Mouse (Mus musculus) embryonic facial prominence, embryonic 11.5 days (tissue): ENCODE results near the gene Gm28230. TPM values are rescaled to one million over a fixed set of nuclear protein-coding genes. Genes with fewer than 3 reads are reported as not detected.

ENCODE experiments used
- ATAC-seq: fragments of 200-750 bp; cut with Nextera tagmentation; replicated peaks from 2 replicates; pipeline ENCODE4 v1.8.0; 2017; ENCODE audit warnings: low read depth; ENCODE audit not compliant: insufficient number of reproducible peaks, low FRiP score, low TSS enrichment
- DNase-seq: peaks from one replicate; pipeline ENCODE4 v3.0.0-alpha.2; 2015; ENCODE audit warnings: low spot score
- H3K27ac ChIP-seq: fragments of 300-500 bp; sonication (generic); replicated peaks from 2 replicates; pipeline ENCODE4 v1.5.1; 2014; ENCODE audit warnings: mild to moderate bottlenecking, low read depth, low read length, control low read depth
- H3K27me3 ChIP-seq: fragments of 300-500 bp; sonication (generic); 2 replicates; pipeline ENCODE4 v1.6.1; 2014; ENCODE audit warnings: mild to moderate bottlenecking, low read length, moderate library complexity, mixed read lengths; ENCODE audit not compliant: control insufficient read depth, insufficient read depth
- H3K36me3 ChIP-seq: fragments of 300-500 bp; sonication (generic); replicated peaks from 2 replicates; pipeline ENCODE4 v1.6.1; 2014; ENCODE audit warnings: low read depth, mild to moderate bottlenecking, low read length, moderate library complexity, mixed read lengths; ENCODE audit not compliant: control insufficient read depth, insufficient read depth
- H3K4me1 ChIP-seq: fragments of 300-500 bp; sonication (generic); 2 replicates; pipeline ENCODE4 v1.6.1; 2014; ENCODE audit warnings: low read length, mixed read lengths; ENCODE audit not compliant: control insufficient read depth, insufficient read depth
- H3K4me2 ChIP-seq: fragments of 300-500 bp; sonication (generic); 2 replicates; pipeline ENCODE4 v1.6.1; 2014; ENCODE audit warnings: low read depth, mild to moderate bottlenecking, control low read depth, low read length, moderate library complexity
- H3K4me3 ChIP-seq: fragments of 300-500 bp; sonication (generic); 2 replicates; pipeline ENCODE4 v1.5.1; 2014; ENCODE audit warnings: low read depth, low read length, control low read depth
- H3K9ac ChIP-seq: fragments of 300-500 bp; sonication (generic); replicated peaks from 2 replicates; pipeline ENCODE4 v1.6.1; 2014; ENCODE audit warnings: mild to moderate bottlenecking, control low read depth, low read length
- H3K9me3 ChIP-seq: fragments of 300-500 bp; sonication (generic); replicated peaks from 2 replicates; pipeline ENCODE4 v1.6.1; 2016; ENCODE audit warnings: mild to moderate bottlenecking, low read length, inconsistent platforms, mixed read lengths; ENCODE audit not compliant: control insufficient read depth
- WGBS: fragments of 180-500 bp; shearing (Covaris S2); extraction: QIAGEN DNeasy Blood & Tissue Kit; methylation state at CpG from one replicate; pipeline ENCODE4 v1.1.7; 2014; 5-methylcytosine and 5-hydroxymethylcytosine counted together
- polyA plus RNA-seq: library from polyadenylated mRNA; unstranded; fragments of >200 nt; fragmentation: Nextera tagmentation; extraction: Ambion mirVana; gene quantifications from 2 replicates; pipeline ENCODE4 v1.2.1, GENCODE M21; 2014

Gm28230 gene
- polyA plus RNA-seq, 1 experiment from 2014 or later = not detected

- no peak for DNase-seq
- 3% methylated on average over 6 of the region's 6 CpGs for WGBS
- no peaks in the 10 kb centered on the region for H3K9me3 ChIP-seq
- no peak overlapping the region for H3K9ac ChIP-seq
- no peak overlapping the region for H3K4me3 ChIP-seq
- ATAC-seq = no peak
- H3K27me3 ChIP-seq = peaks cover 87% of the 10 kb centered on the region
- no peak overlapping the region for H3K27ac ChIP-seq
- H3K36me3 ChIP-seq = no peaks in the 10 kb centered on the region
- no peaks in the 10 kb centered on the region for H3K4me1 ChIP-seq
- no peak overlapping the region for H3K4me2 ChIP-seq
Measured at GRCm38 (mm10) chr2:74721882-74722281, 4.6 kb upstream of the Gm28230 start.

DNA sequence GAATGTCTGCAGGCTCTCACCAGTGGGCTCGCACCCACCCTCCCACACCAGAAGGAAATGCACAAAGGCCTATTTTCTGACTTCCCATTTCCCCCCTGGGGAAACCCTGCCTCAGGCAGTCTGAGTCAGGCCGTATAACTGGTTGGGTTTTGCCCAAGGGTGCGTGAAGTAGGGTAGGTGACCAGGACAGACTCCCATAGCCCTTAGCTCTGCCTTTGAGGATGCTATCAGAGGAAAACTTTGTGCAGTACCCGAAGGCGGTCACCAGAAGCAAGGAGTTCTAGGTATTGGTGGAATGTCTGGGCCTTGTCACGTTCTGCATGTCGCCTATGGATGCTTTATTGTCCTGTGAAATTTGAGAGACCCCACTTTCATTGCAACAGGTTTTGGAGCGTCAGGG lies 3.6 kb upstream of the Gm28230 start:
- Histone ChIP-seq H3K4me1 (no peaks in the 10 kb centered on the region; the same call in none of the 2 replicates), H3K4me2 (no peak overlapping the region), H3K9me3 (no peaks in the 10 kb centered on the region), H3K27ac (no peak overlapping the region), H3K9ac (no peak overlapping the region), H3K4me3 (no peak overlapping the region), H3K36me3 (no peaks in the 10 kb centered on the region), H3K27me3 (peaks cover 91% of the 10 kb centered on the region)
- no peak for ATAC-seq
- DNase-seq = no peak
- WGBS = 1% methylated on average over 8 of the region's 8 CpGs

GRCm38 (mm10) chr2:74724244-74725015 lies 2.1 kb upstream of the Gm28230 start:
- Histone ChIP-seq H3K9ac (no peak overlapping the region), H3K9me3 (no peaks in the 10 kb centered on the region), H3K4me1 (no peaks in the 10 kb centered on the region; the same call in none of the 2 replicates), H3K4me2 (no peak overlapping the region), H3K4me3 (no peak overlapping the region), H3K36me3 (no peaks in the 10 kb centered on the region), H3K27me3 (peaks cover 97% of the 10 kb centered on the region), H3K27ac (no peak overlapping the region)
- no peak for ATAC-seq
- no peak for DNase-seq
- WGBS = 8% methylated on average over 7 of the region's 7 CpGs

- 2% methylated on average over 17 of the region's 17 CpGs for WGBS
- H3K27ac ChIP-seq = no peak overlapping the region
- DNase-seq = no peak
- H3K9me3 ChIP-seq = no peaks in the 10 kb centered on the region
- no peak for ATAC-seq
- H3K4me1 ChIP-seq = no peaks in the 10 kb centered on the region; the same call in none of the 2 replicates
- no peak overlapping the region for H3K9ac ChIP-seq
- no peak overlapping the region for H3K4me3 ChIP-seq
- no peak overlapping the region for H3K4me2 ChIP-seq
- H3K36me3 ChIP-seq = no peaks in the 10 kb centered on the region
- H3K27me3 ChIP-seq = peaks cover 95% of the 10 kb centered on the region
Measured at GRCm38 (mm10) chr2:74725171-74725570, 1.4 kb upstream of the Gm28230 start.

DNA sequence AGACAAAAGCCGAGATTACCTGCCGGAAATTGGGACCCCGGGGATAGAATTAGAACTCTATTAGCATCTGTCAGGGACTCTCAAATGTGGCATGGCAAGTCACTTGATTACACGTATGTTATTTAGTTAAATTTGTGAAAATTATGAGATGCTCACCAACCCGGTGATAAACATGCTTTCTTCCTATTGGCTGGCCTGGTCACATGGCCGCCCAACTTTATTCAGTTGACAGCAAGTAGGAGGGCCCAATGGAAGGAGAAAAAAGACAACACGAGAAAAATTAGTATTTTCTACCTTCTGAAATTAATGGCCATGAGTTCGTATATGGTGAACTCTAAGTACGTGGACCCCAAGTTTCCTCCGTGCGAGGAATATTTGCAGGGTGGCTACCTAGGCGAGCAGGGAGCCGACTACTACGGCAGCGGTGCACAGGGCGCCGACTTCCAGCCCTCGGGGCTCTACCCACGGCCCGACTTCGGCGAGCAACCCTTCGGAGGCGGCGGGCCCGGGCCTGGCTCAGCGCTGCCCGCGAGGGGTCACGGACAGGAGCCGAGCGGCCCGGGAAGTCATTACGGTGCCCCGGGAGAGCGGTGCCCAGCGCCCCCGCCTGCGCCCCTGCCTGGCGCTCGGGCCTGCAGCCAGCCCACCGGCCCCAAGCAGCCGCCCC lies 578 bp downstream of the Gm28230 start:
- peak overlapping the region; percentile 16 for H3K4me3 ChIP-seq
- no peak overlapping the region for H3K27ac ChIP-seq
- under 1% methylated on average over 43 of the region's 43 CpGs for WGBS
- H3K4me1 ChIP-seq = no peaks in the 10 kb centered on the region; the same call in none of the 2 replicates
- H3K9ac ChIP-seq = no peak overlapping the region
- DNase-seq (no peak), ATAC-seq (no peak)
- no peaks in the 10 kb centered on the region for H3K9me3 ChIP-seq
- peaks cover 95% of the 10 kb centered on the region for H3K27me3 ChIP-seq
- H3K36me3 ChIP-seq = no peaks in the 10 kb centered on the region
- H3K4me2 ChIP-seq = peak overlapping the region; percentile 36

DNA sequence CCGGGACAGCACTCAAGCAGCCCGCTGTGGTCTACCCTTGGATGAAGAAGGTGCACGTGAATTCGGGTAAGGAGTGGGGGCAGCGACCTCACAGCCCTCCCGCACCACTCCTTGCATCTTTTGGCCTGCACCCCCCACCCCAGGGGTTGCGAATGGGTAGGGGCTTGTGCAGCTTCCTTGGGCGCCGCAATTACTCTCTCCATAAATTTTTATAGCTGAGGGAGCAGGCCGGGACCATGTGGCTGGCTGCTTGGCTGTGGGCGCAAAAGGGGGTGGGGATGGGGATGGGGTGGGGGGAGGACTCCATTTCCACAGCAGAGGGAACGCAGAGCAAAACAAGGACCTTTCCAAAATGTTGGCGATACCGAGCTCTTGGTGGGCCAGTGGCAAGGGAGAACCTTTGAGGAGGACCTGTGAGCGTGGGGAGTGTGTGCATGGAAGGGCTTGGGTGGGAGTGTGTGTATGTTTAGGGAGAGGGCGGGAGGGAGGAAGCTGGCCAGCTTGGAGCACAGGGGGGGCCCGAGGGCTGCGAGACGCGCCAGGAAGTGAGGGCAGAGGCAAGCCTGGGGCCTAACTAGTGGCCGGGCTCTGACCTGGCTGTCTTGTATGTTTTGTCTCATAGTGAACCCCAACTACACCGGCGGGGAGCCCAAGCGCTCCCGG lies 1.2 kb downstream of the Gm28230 start:
- Histone ChIP-seq H3K27ac (no peak overlapping the region), H3K4me2 (peak overlapping the region; percentile 36), H3K27me3 (peaks cover 95% of the 10 kb centered on the region), H3K9ac (no peak overlapping the region), H3K4me1 (no peaks in the 10 kb centered on the region; the same call in none of the 2 replicates), H3K9me3 (no peaks in the 10 kb centered on the region), H3K36me3 (no peaks in the 10 kb centered on the region), H3K4me3 (peak overlapping the region; percentile 16)
- DNase-seq = no peak
- WGBS = under 1% methylated on average over 25 of the region's 25 CpGs
- ATAC-seq = no peak

DNA sequence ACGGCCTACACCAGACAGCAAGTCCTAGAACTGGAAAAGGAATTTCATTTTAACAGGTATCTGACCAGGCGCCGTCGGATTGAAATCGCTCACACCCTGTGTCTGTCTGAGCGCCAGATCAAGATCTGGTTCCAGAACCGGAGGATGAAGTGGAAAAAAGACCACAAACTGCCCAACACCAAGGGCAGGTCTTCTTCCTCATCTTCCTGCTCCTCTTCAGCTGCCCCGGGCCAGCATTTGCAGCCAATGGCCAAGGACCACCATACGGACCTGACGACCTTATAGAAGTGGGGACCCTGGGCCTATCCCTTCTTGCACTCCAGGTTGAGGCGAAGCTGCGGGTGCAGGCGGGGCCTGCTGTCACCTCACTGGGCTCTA lies 1.8 kb downstream of the Gm28230 start:
- no peak for DNase-seq
- Histone ChIP-seq H3K4me3 (no peak overlapping the region; the same call in 1 of the 2 replicates), H3K36me3 (no peaks in the 10 kb centered on the region), H3K9ac (no peak overlapping the region), H3K27ac (no peak overlapping the region), H3K4me2 (no peak overlapping the region), H3K9me3 (no peaks in the 10 kb centered on the region), H3K4me1 (no peaks in the 10 kb centered on the region; the same call in none of the 2 replicates), H3K27me3 (peaks cover 95% of the 10 kb centered on the region)
- ATAC-seq = no peak
- 1% methylated on average over 13 of the region's 13 CpGs for WGBS

DNA sequence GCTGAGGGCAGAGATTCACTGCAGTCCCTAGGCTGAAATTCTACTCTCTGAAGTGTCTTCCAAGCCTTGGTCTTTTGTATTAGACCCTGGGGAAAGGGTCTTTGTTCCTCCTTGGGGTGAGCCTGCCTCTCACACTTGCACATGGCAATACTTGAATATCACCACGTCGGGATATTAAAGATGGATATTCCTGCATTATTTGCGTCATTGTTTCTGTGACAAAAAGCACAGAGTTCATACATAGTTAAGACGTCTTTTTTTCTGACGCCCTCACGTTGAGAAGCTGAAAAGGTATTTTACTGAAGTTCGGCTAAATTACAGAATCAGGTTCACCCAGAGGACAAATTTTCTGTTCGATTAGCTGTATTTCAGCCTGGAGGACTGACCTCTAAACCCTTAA lies 3.8 kb downstream of the Gm28230 start:
- Histone ChIP-seq H3K4me2 (no peak overlapping the region), H3K4me1 (no peaks in the 10 kb centered on the region; the same call in none of the 2 replicates), H3K27me3 (peaks cover 92% of the 10 kb centered on the region), H3K9ac (no peak overlapping the region), H3K4me3 (no peak overlapping the region), H3K36me3 (no peaks in the 10 kb centered on the region), H3K27ac (no peak overlapping the region), H3K9me3 (no peaks in the 10 kb centered on the region)
- ATAC-seq = no peak
- 5% methylated on average over 8 of the region's 8 CpGs for WGBS
- DNase-seq = no peak
